Mouse (Mus musculus): ENCODE measurements at regions not wholly inside any gene's neighbourhood (a gene's known extent, or its start where the extent isn't known, plus 50 kb on each side); places are given as distances from the start of the nearest gene placed in this dataset.
"Not testable (repeated sequence)": the region's sequence is repeated elsewhere in the genome, so short reads cannot be mapped to it uniquely, and the experiment has no call there.

- H3K27me3 ChIP-seq (ENCODE audit: control insufficient read depth, insufficient read depth, low read length) = no peaks in the 10 kb centered on the region
- H3K27ac ChIP-seq (ENCODE audit: low read depth, low read length) = no peak overlapping the region
- ATAC-seq (replicated peaks; ENCODE audit: low FRiP score) = no peak
- H3K36me3 ChIP-seq (ENCODE audit: control insufficient read depth, insufficient read depth, low read length) = no peaks in the 10 kb centered on the region
- no peak overlapping the region for H3K9ac ChIP-seq (ENCODE audit: low read length)
- H3K4me1 ChIP-seq (replicated peaks; ENCODE audit: control insufficient read depth, insufficient read depth, low read length) = no peaks in the 10 kb centered on the region
- no peak overlapping the region for H3K4me2 ChIP-seq (ENCODE audit: low read depth, low read length, severe bottlenecking)
- 61% methylated on average over 3 of the region's 3 CpGs for WGBS
- no peak overlapping the region for H3K4me3 ChIP-seq (ENCODE audit: low read depth, low read length)
- no peaks in the 10 kb centered on the region for H3K9me3 ChIP-seq (ENCODE audit: control insufficient read depth, low read length)
- DNase-seq (ENCODE audit: low spot score) = no peak
Observed at GRCm38 (mm10) chr14:45810630-45811029, 152.7 kb upstream of the Ddhd1 start.

- no peaks in the 10 kb centered on the region for H3K4me1 ChIP-seq (replicated peaks; ENCODE audit: control insufficient read depth, insufficient read depth, low read length)
- no peak for ATAC-seq (replicated peaks; ENCODE audit: low FRiP score)
- 98% methylated on average over 2 of the region's 2 CpGs for WGBS
- no peaks in the 10 kb centered on the region for H3K9me3 ChIP-seq (ENCODE audit: control insufficient read depth, low read length)
- no peaks in the 10 kb centered on the region for H3K36me3 ChIP-seq (ENCODE audit: control insufficient read depth, insufficient read depth, low read length)
- no peak overlapping the region for H3K4me2 ChIP-seq (ENCODE audit: low read depth, low read length, severe bottlenecking)
- no peak overlapping the region for H3K4me3 ChIP-seq (ENCODE audit: low read depth, low read length)
- no peaks in the 10 kb centered on the region for H3K27me3 ChIP-seq (ENCODE audit: control insufficient read depth, insufficient read depth, low read length)
- no peak overlapping the region for H3K9ac ChIP-seq (ENCODE audit: low read length)
- DNase-seq (ENCODE audit: low spot score) = no peak
- H3K27ac ChIP-seq (ENCODE audit: low read depth, low read length) = no peak overlapping the region
Observed at GRCm38 (mm10) chr14:45815598-45815997, 157.7 kb upstream of the Ddhd1 start.

- 96% methylated on average over 17 of the region's 17 CpGs for WGBS
- H3K4me1 ChIP-seq (replicated peaks; ENCODE audit: control insufficient read depth, insufficient read depth, low read length); H3K4me2 ChIP-seq (ENCODE audit: low read depth, low read length, severe bottlenecking); H3K4me3 ChIP-seq (ENCODE audit: low read depth, low read length); H3K27me3 ChIP-seq (ENCODE audit: control insufficient read depth, insufficient read depth, low read length); DNase-seq (ENCODE audit: low spot score); H3K27ac ChIP-seq (ENCODE audit: low read depth, low read length); H3K9ac ChIP-seq (ENCODE audit: low read length); H3K9me3 ChIP-seq (ENCODE audit: control insufficient read depth, low read length); ATAC-seq (replicated peaks; ENCODE audit: low FRiP score); H3K36me3 ChIP-seq (ENCODE audit: control insufficient read depth, insufficient read depth, low read length): not testable (repeated sequence)
Observed at GRCm38 (mm10) chr14:45816611-45817010, 158.7 kb upstream of the Ddhd1 start.

GRCm38 (mm10) chr14:45817756-45818155 is 159.8 kb upstream of the Ddhd1 start:
- WGBS = 87% methylated on average over 3 of the region's 3 CpGs
- ATAC-seq (replicated peaks; ENCODE audit: low FRiP score) (no peak), DNase-seq (ENCODE audit: low spot score) (no peak)
- Histone ChIP-seq H3K27ac (ENCODE audit: low read depth, low read length) (no peak overlapping the region), H3K9ac (ENCODE audit: low read length) (no peak overlapping the region), H3K36me3 (ENCODE audit: control insufficient read depth, insufficient read depth, low read length) (no peaks in the 10 kb centered on the region), H3K9me3 (ENCODE audit: control insufficient read depth, low read length) (no peaks in the 10 kb centered on the region), H3K4me2 (ENCODE audit: low read depth, low read length, severe bottlenecking) (no peak overlapping the region), H3K27me3 (ENCODE audit: control insufficient read depth, insufficient read depth, low read length) (no peaks in the 10 kb centered on the region), H3K4me3 (ENCODE audit: low read depth, low read length) (no peak overlapping the region), H3K4me1 (replicated peaks; ENCODE audit: control insufficient read depth, insufficient read depth, low read length) (no peaks in the 10 kb centered on the region)

- Histone ChIP-seq H3K4me1 (replicated peaks; ENCODE audit: control insufficient read depth, insufficient read depth, low read length) (no peaks in the 10 kb centered on the region), H3K9ac (ENCODE audit: low read length) (no peak overlapping the region), H3K27ac (ENCODE audit: low read depth, low read length) (no peak overlapping the region), H3K4me2 (ENCODE audit: low read depth, low read length, severe bottlenecking) (no peak overlapping the region), H3K9me3 (ENCODE audit: control insufficient read depth, low read length) (no peaks in the 10 kb centered on the region), H3K27me3 (ENCODE audit: control insufficient read depth, insufficient read depth, low read length) (no peaks in the 10 kb centered on the region), H3K36me3 (ENCODE audit: control insufficient read depth, insufficient read depth, low read length) (no peaks in the 10 kb centered on the region), H3K4me3 (ENCODE audit: low read depth, low read length) (no peak overlapping the region)
- 75% methylated on average over 2 of the region's 2 CpGs for WGBS
- no peak for DNase-seq (ENCODE audit: low spot score)
- no peak for ATAC-seq (replicated peaks; ENCODE audit: low FRiP score)
Observed at GRCm38 (mm10) chr14:45824601-45825000, 166.7 kb upstream of the Ddhd1 start.

GRCm38 (mm10) chr14:45826023-45826422 is 168.1 kb upstream of the Ddhd1 start:
- no peak for DNase-seq (ENCODE audit: low spot score)
- H3K9me3 ChIP-seq (ENCODE audit: control insufficient read depth, low read length) = no peaks in the 10 kb centered on the region
- ATAC-seq (replicated peaks; ENCODE audit: low FRiP score) = no peak
- no peaks in the 10 kb centered on the region for H3K27me3 ChIP-seq (ENCODE audit: control insufficient read depth, insufficient read depth, low read length)
- WGBS = 69% methylated on average over 3 of the region's 3 CpGs
- no peak overlapping the region for H3K27ac ChIP-seq (ENCODE audit: low read depth, low read length)
- H3K36me3 ChIP-seq (ENCODE audit: control insufficient read depth, insufficient read depth, low read length) = no peaks in the 10 kb centered on the region
- no peaks in the 10 kb centered on the region for H3K4me1 ChIP-seq (replicated peaks; ENCODE audit: control insufficient read depth, insufficient read depth, low read length)
- H3K4me2 ChIP-seq (ENCODE audit: low read depth, low read length, severe bottlenecking) = no peak overlapping the region
- no peak overlapping the region for H3K4me3 ChIP-seq (ENCODE audit: low read depth, low read length)
- H3K9ac ChIP-seq (ENCODE audit: low read length) = no peak overlapping the region

- WGBS = 76% methylated on average over 1 of the region's 1 CpGs
Observed at GRCm38 (mm10) chr14:45827096-45827495, 169.2 kb upstream of the Ddhd1 start.

GRCm38 (mm10) chr14:45830457-45830856 is 172.5 kb upstream of the Ddhd1 start:
- H3K27me3 ChIP-seq (ENCODE audit: control insufficient read depth, insufficient read depth, low read length) = no peaks in the 10 kb centered on the region
- ATAC-seq (replicated peaks; ENCODE audit: low FRiP score) = no peak
- H3K9me3 ChIP-seq (ENCODE audit: control insufficient read depth, low read length) = no peaks in the 10 kb centered on the region
- no peaks in the 10 kb centered on the region for H3K4me1 ChIP-seq (replicated peaks; ENCODE audit: control insufficient read depth, insufficient read depth, low read length)
- no peak overlapping the region for H3K4me3 ChIP-seq (ENCODE audit: low read depth, low read length)
- no peaks in the 10 kb centered on the region for H3K36me3 ChIP-seq (ENCODE audit: control insufficient read depth, insufficient read depth, low read length)
- H3K27ac ChIP-seq (ENCODE audit: low read depth, low read length) = no peak overlapping the region
- H3K4me2 ChIP-seq (ENCODE audit: low read depth, low read length, severe bottlenecking) = no peak overlapping the region
- WGBS = 89% methylated on average over 5 of the region's 5 CpGs
- DNase-seq (ENCODE audit: low spot score) = no peak
- H3K9ac ChIP-seq (ENCODE audit: low read length) = no peak overlapping the region

More at GRCm38 (mm10) chr14:45827096-45827495, 169.2 kb upstream of the Ddhd1 start:
- Histone ChIP-seq H3K27ac (ENCODE audit: low read depth, low read length) (no peak overlapping the region), H3K36me3 (ENCODE audit: control insufficient read depth, insufficient read depth, low read length) (no peaks in the 10 kb centered on the region), H3K4me1 (replicated peaks; ENCODE audit: control insufficient read depth, insufficient read depth, low read length) (no peaks in the 10 kb centered on the region), H3K4me2 (ENCODE audit: low read depth, low read length, severe bottlenecking) (no peak overlapping the region), H3K9ac (ENCODE audit: low read length) (no peak overlapping the region), H3K9me3 (ENCODE audit: control insufficient read depth, low read length) (no peaks in the 10 kb centered on the region), H3K4me3 (ENCODE audit: low read depth, low read length) (no peak overlapping the region), H3K27me3 (ENCODE audit: control insufficient read depth, insufficient read depth, low read length) (no peaks in the 10 kb centered on the region)
- ATAC-seq (replicated peaks; ENCODE audit: low FRiP score) = no peak
- no peak for DNase-seq (ENCODE audit: low spot score)

- ATAC-seq (replicated peaks; ENCODE audit: low FRiP score) (no peak), DNase-seq (ENCODE audit: low spot score) (no peak)
- WGBS = 90% methylated on average over 11 of the region's 11 CpGs
- no peaks in the 10 kb centered on the region for H3K9me3 ChIP-seq (ENCODE audit: control insufficient read depth, low read length)
- H3K27ac ChIP-seq (ENCODE audit: low read depth, low read length) = no peak overlapping the region
- no peak overlapping the region for H3K9ac ChIP-seq (ENCODE audit: low read length)
- no peaks in the 10 kb centered on the region for H3K27me3 ChIP-seq (ENCODE audit: control insufficient read depth, insufficient read depth, low read length)
- no peak overlapping the region for H3K4me3 ChIP-seq (ENCODE audit: low read depth, low read length)
- no peaks in the 10 kb centered on the region for H3K36me3 ChIP-seq (ENCODE audit: control insufficient read depth, insufficient read depth, low read length)
- H3K4me1 ChIP-seq (replicated peaks; ENCODE audit: control insufficient read depth, insufficient read depth, low read length) = no peaks in the 10 kb centered on the region
- no peak overlapping the region for H3K4me2 ChIP-seq (ENCODE audit: low read depth, low read length, severe bottlenecking)
Observed at GRCm38 (mm10) chr14:45837039-45837438, 179.1 kb upstream of the Ddhd1 start.

Measured in forebrain, embryonic 11.5 days (tissue).